Mouse (Mus musculus): ENCODE data around the gene Gtsf1l.

Gene Gtsf1l

DNA sequence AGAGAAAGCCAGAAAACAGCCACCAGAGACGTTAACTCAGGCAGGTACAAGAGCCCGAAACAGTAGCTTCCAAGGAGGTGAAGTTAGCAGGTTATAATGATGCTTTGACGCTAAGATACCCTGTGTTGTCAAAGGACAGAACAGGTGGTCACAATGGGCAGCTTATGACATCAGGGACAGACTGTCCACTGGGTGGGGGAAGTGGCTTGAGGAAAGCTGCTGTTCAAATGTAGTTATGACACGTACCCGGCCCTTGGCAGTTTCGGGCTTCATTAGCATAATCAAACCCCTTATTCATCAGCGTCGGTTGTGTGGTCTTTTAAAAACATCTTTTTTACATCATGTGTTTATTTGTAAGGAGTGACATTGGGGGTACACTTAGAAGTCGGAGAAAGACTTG, at the start of gene Gtsf1l:
Gene Gtsf1l, minus strand, starts transcription at position 128 of the 400 bp plus-strand sequence.
- DNase-seq (ENCODE audit: low spot score in 2 of 2): no peak

DNA sequence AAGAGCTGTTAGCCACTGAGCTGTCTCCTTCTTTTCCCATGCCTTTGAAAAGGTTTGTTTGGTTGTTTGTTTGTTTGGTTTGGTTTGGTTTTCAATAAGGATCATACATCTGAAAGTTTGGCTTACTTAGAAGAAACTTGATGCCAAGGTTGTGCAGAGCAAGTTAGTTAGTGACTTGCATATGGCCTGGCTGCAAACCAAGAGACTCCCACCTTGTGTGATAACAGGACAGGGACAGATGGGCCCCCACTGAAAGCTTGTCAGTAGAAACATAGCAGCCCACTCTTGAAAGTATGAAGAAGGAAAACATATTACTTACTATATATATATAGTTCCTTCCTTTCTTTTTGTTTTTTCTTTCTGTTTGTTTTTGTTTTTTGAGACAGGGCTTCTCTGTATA, 49.3 kb upstream of the Gtsf1l start:
- DNase-seq (ENCODE audit: low spot score in 2 of 2): no peak

DNA sequence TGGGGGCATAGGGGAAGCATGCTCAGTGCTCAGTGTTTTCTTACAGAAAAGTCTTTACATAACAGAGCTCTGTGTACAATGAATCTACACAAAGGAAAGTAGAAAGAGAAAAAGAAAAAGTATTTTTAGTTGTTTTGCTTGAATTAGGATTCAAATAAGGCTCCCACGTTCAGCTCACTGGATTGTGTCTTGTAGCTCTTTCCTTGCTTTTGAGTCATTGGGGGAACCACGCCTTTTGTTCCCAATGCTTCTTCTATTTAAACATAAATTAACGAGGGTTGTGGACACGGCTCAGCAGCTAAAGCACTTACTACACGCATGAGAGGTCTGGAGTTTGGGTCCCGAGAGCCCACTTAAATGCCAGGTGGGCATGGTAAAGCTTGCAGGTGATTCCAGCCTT, 48.3 kb upstream of the Gtsf1l start:
- no peak for DNase-seq (ENCODE audit: low spot score in 2 of 2)

DNA sequence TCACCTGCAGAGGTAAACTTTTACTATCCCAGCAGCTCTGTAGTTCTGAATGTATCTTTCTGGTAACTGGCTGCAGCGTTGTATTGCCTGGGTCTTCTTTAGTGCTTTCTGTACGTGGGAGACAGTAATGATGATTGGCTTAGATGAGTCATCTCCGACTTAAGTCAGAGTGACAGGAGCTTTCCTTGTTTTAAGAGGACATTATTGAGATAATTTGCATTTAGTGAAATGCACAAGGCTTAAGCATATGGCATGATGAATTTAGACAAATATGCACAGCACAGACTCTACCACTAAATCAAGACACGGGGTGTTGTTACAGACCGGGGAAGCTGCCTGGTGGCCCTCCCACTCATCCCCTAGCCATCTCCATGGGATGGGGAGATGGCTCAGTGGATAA, 44.7 kb upstream of the Gtsf1l start:
- DNase-seq (ENCODE audit: low spot score in 2 of 2): no peak

- DNase-seq (ENCODE audit: low spot score in 2 of 2): no peak
Measured at GRCm38 (mm10) chr2:163130837-163131236, 43.2 kb upstream of the Gtsf1l start.

- DNase-seq (ENCODE audit: low spot score in 2 of 2): no peak
Measured at GRCm38 (mm10) chr2:163123496-163123895, 35.8 kb upstream of the Gtsf1l start.

DNA sequence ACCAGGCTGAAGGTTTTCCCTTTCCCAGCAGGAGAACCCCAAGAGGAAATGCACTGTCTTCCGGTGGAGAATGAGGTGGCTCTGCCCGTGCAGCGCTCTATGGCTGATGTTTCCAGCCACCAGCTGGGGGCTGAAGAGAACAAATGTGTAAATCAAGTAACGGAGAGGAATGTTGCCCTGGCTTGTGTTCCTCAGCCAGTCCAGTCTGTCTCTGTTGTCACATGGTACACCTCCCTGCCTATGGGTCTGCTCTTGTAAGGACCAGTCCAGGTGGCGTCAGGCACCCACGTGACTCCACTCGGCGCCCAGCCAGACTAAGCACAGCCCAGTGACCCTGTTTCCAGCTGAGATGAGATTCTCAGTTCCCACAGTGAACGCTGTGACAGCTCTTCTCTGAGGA, 34.7 kb upstream of the Gtsf1l start:
- no peak for DNase-seq (ENCODE audit: low spot score in 2 of 2)

DNA sequence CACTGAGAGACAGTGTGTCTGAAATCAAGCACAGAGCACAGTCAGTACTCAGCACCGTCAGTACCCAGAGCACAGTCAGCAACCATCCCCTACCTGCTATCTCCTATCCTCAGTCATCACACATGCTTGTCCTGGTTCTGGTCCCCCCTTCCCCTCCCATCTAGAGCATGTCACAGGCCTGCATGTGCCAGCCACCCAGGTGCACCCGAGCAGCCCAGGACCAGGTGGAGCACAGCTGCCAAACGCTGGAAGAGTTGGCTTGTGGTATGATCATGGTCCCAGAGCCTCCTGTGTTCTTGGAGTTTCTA, 33.7 kb upstream of the Gtsf1l start:
- no peak for DNase-seq (ENCODE audit: low spot score in 2 of 2)

DNA sequence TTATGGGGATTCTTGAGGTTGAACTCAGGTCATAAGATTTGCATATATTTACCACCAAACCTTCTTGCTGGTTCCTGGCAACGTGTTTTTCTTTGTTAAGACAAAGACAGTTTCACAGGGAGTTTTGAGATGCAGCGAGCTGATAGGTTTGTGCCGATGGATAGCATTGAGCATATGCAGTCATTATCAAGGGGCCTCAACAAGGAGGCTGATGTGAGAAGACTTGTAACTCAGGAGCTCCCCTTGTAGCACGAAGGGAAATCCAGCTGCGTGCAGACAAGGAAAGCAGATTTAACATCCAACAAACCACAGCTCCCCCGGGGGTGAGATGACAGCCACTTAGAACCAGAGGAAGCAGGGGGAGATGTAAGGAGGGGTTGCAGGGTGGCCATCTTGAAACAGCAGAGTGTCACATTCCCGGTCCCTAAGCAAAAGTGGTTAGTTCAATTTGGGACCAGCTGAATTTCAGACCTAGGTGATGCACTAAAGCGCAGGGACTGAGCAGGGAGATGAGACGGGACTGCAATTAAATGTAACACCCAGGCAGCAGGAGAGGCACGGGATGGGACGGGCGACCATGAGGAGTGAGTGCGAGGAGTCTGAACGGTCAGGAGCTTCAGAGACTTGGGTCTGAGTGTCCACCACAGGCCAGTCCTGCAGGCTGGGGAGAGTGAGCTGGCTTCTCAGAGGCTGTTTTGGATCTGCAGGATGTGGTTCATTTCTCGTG, 33.1 kb upstream of the Gtsf1l start:
- peak in 1 of 2 experiments; percentile 11 for DNase-seq (ENCODE audit: low spot score in 2 of 2)

- DNase-seq (ENCODE audit: low spot score in 2 of 2): no peak
Measured at GRCm38 (mm10) chr2:163111413-163112201, 24.0 kb upstream of the Gtsf1l start.

- DNase-seq (ENCODE audit: low spot score in 2 of 2): no peak
Measured at GRCm38 (mm10) chr2:163110706-163111105, 23.1 kb upstream of the Gtsf1l start.

GRCm38 (mm10) chr2:163108385-163108784, 20.7 kb upstream of the Gtsf1l start:
- no peak for DNase-seq (ENCODE audit: low spot score in 2 of 2)

DNA sequence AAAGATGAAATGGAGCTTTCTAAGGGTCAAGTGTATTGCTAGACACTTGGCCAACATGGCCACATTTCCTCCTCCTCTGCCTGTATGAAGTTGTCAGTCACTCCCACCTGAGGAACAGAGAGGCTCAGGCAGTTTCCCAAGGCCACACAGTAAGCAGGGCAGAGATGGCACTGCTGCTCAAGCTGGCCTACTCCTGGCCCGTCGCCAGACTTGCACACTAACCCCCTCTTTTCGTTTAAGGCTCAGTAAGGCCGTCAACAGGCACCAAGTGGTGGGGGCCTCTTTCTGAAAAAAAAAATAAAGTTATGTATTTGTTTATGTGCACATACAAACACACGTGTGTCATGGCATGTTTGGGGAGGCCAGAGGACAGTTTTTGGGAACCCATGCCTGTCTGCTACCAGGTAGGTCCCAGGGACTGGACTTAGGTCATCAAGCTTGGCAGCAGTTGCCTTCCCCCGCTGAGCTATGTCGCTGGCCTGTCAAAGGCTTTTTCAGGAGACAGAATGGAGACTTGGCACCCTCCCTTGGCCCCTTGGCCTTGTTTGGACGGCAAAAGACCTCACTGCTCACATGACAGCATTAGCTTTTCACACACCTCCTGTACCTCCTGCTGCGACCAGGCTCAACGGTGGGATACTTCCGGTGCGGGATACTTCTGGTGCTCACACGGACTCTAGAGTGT, 16.6 kb upstream of the Gtsf1l start:
- DNase-seq (ENCODE audit: low spot score in 2 of 2): no peak

GRCm38 (mm10) chr2:163102900-163103653, 15.4 kb upstream of the Gtsf1l start:
- DNase-seq (ENCODE audit: low spot score in 2 of 2): no peak

- no peak for DNase-seq (ENCODE audit: low spot score in 2 of 2)
Measured at GRCm38 (mm10) chr2:163102216-163102615, 14.6 kb upstream of the Gtsf1l start.

DNA sequence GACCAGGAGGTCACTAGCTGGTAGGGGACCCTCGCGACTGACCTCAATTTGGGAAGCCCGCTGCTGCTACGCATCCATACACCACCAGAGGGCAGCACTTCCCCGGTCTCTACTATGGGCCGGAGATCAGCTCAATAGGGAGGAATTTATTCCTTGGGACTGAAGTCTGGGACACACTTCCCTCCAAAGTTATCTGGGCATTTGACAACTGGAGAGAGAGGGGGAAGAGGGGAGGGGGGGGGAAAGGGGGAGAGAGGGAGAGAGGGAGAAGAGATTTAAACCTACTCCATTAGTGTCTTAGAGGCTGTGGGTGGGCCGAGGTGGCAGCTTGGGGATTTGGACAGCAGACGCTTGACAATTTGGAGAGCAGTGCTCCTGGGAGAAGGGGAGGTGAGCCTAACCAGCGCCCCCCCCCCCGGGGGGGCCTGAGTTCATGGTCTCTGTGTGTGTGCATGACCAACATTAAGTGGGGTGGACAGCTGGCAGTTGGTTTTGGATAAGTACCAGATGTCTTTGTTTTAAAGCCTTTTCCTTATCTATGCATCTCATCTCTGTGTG, 14.1 kb upstream of the Gtsf1l start:
- peak; percentile 42 to 64 for DNase-seq (ENCODE audit: low spot score in 2 of 2)

- DNase-seq (ENCODE audit: low spot score in 2 of 2): no peak
Measured at GRCm38 (mm10) chr2:163100551-163100950, 12.9 kb upstream of the Gtsf1l start.

DNA sequence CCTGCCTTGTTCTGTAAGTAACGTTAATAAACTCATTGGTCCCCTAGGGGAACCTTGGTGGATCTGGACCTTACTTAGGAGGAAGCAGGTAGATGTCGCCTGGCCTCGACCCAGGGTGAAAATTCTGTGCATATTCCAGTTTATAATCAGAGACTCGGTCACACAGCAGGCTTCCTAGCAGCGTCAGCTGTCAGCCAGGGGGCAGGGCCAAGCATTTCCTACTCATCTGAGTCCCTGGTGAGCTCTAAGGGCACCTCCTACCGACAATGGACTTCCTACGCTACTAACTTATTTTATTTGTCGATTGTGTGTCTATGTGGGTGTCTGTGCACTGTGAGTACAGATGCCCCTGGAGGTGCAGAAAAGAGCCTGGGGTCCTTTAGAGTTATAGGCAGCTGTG, 12.3 kb upstream of the Gtsf1l start:
- no peak for DNase-seq (ENCODE audit: low spot score in 2 of 2)

- no peak for DNase-seq (ENCODE audit: low spot score in 2 of 2)
Measured at GRCm38 (mm10) chr2:163095784-163096183, 8.1 kb upstream of the Gtsf1l start.

GRCm38 (mm10) chr2:163094909-163095308, 7.3 kb upstream of the Gtsf1l start:
- no peak for DNase-seq (ENCODE audit: low spot score in 2 of 2)

DNA sequence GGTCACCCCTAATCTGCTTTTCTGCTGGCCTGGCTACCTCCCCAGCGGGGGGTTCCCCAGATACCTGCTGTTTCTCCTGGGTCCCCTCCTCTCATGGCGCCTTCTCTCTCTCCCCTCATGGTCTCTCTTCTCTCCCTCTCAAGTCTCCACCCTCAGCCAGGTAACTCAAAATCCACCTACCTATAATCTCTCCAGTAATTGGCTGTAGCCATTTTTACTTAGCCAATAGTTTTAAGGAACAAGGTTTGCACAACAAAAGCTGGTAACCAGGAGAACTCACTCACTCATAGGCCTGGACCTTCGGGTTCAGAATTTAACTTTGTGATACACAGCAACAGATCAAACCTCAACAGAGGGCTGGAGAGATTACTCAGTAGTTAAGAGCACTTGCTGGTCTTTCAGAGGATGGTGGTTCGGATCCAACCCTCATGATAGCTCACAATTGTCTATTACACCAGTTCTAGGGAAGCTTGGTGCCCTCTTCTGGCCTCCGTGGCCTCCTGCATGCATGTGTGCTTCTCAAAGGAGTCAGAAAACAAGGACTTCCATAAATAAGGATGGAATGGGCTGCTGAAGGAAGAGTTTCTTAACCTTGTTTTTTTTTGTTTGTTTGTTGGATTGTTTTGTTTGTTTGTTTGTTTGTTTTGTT, 1.9 kb upstream of the Gtsf1l start:
- DNase-seq (ENCODE audit: low spot score in 2 of 2): peak in 1 of 2 experiments; percentile 31
